Mouse (Mus musculus) CH12.LX (cell line): ENCODE results near the gene Htra3. TPM values are rescaled to one million over a fixed set of nuclear protein-coding genes. Genes with fewer than 3 reads are reported as not detected.

ENCODE experiments used
- DNase-seq: peaks from one replicate; pipeline ENCODE4 v3.0.0-alpha.2; 2013; ENCODE audit errors: extremely low read depth
- H3K27ac ChIP-seq: 2 replicates; pipeline ENCODE4 v1.5.1; 2012; ENCODE audit warnings: low read depth, mild to moderate bottlenecking, control low read depth, moderate library complexity; ENCODE audit not compliant: insufficient read depth
- H3K27me3 ChIP-seq: replicated peaks from 2 replicates; pipeline ENCODE3; 2012; ENCODE audit warnings: inconsistent platforms
- H3K36me3 ChIP-seq, 2 experiments: replicated peaks in 1 of 2; 2 replicates each; pipeline versions ENCODE3 to v1.6.1; 2012; ENCODE audit warnings: inconsistent platforms in 1 of 2, low read length in 1 of 2, mild to moderate bottlenecking in 1 of 2, mixed read lengths in 1 of 2, moderate library complexity in 1 of 2; ENCODE audit not compliant: control insufficient read depth in 1 of 2, insufficient read depth in 1 of 2
- H3K4me1 ChIP-seq, 2 experiments: 2 replicates each; pipeline ENCODE4 v1.6.1; 2012; ENCODE audit warnings: inconsistent platforms in 1 of 2, moderate library complexity in 1 of 2; ENCODE audit not compliant: insufficient read depth in 2 of 2, control insufficient read depth in 1 of 2
- H3K4me2 ChIP-seq: 2 replicates; pipeline ENCODE4 v1.6.1; 2012; ENCODE audit warnings: low read depth, mild to moderate bottlenecking, control low read depth; ENCODE audit not compliant: poor library complexity, insufficient read depth, severe bottlenecking
- H3K4me3 ChIP-seq, 3 experiments: fragments of 150-350 bp in 1 of 3; sonication (generic) in 1 of 3; replicated peaks in 1 of 3; 2 replicates each; pipeline versions ENCODE3 to v1.5.1; 2011 to 2012; ENCODE audit warnings: low read depth in 2 of 3, low read length in 2 of 3, mild to moderate bottlenecking in 2 of 3, moderate library complexity in 2 of 3, control low read depth in 1 of 3, improper control_type of control experiment in 1 of 3, inconsistent platforms in 1 of 3, mixed read lengths in 1 of 3; ENCODE audit not compliant: poor library complexity in 1 of 3
- H3K79me2 ChIP-seq: replicated peaks from 2 replicates; pipeline ENCODE4 v1.6.1; 2012; ENCODE audit warnings: mild to moderate bottlenecking, moderate library complexity; ENCODE audit not compliant: control insufficient read depth, poor library complexity, insufficient read depth, severe bottlenecking; ENCODE audit errors: extremely low read depth
- H3K9ac ChIP-seq: 2 replicates; pipeline ENCODE4 v1.6.1; 2012; ENCODE audit warnings: low read depth, mild to moderate bottlenecking, control low read depth, moderate library complexity; ENCODE audit not compliant: insufficient read depth
- H3K9me3 ChIP-seq: replicated peaks from 2 replicates; pipeline ENCODE3; 2012; ENCODE audit warnings: low read length, inconsistent platforms, mixed read lengths
- BHLHE40 ChIP-seq: IDR thresholded peaks from 2 replicates; pipeline ENCODE4 v1.6.1; 2011; ENCODE audit warnings: mild to moderate bottlenecking, low read depth, low read length, improper control_type of control experiment
- CHD1 ChIP-seq: IDR thresholded peaks from 2 replicates; pipeline ENCODE4 v1.6.1; 2012; ENCODE audit warnings: low read depth, low read length, improper control_type of control experiment, inconsistent platforms
- CTCF ChIP-seq, 2 experiments: IDR thresholded peaks in 1 of 2; conservative IDR thresholded peaks in 1 of 2; 2 replicates each; pipeline ENCODE4 v1.5.1; 2011 to 2012; ENCODE audit warnings: low read depth in 2 of 2, low read length in 2 of 2, improper control_type of control experiment in 1 of 2, inconsistent platforms in 1 of 2, mild to moderate bottlenecking in 1 of 2, moderate library complexity in 1 of 2
- ETS1 ChIP-seq: conservative IDR thresholded peaks from 2 replicates; pipeline ENCODE4 v1.6.1; 2012; ENCODE audit warnings: low read depth, mild to moderate bottlenecking, inconsistent platforms, low read length, improper control_type of control experiment, moderate library complexity
- IRF4 ChIP-seq: IDR thresholded peaks from 2 replicates; pipeline ENCODE4 v1.6.1; 2014; ENCODE audit warnings: low read depth, mild to moderate bottlenecking, inconsistent platforms, low read length, improper control_type of control experiment
- RAD21 ChIP-seq: IDR thresholded peaks from 2 replicates; pipeline ENCODE4 v1.6.1; 2011; ENCODE audit warnings: low read depth, mild to moderate bottlenecking, low read length, improper control_type of control experiment, moderate library complexity
- TBP ChIP-seq: conservative IDR thresholded peaks from 2 replicates; pipeline ENCODE4 v1.6.1; 2011; ENCODE audit warnings: low read depth, low read length, improper control_type of control experiment
- ZMIZ1 ChIP-seq: IDR thresholded peaks from 2 replicates; pipeline ENCODE4 v1.6.1; 2012; ENCODE audit warnings: low read depth, mild to moderate bottlenecking, inconsistent platforms, low read length, improper control_type of control experiment
- ZNF384 ChIP-seq: IDR thresholded peaks from 2 replicates; pipeline ENCODE4 v1.6.1; 2012; ENCODE audit warnings: low read depth, low read length, improper control_type of control experiment, inconsistent platforms
- dilution Hi-C: fragments of 300-500 bp; cut with MboI; formaldehyde crosslinking; loops from 2 replicates; pipeline ENCODE4 v1.14.3; 2020; ENCODE audit warnings: low sequenced_read_pairs; ENCODE audit not compliant: extremely low pct_unique_long_range_greater_than_20kb, extremely low pct_ligation_motif_present
- in situ Hi-C: fragments of 300-500 bp; cut with MboI; formaldehyde crosslinking; loops from 3 replicates; pipeline ENCODE4 v1.14.3; 2019; ENCODE audit warnings: low sequenced_read_pairs, low pct_ligation_motif_present, low pct_unique_long_range_greater_than_20kb, mixed read lengths
- polyA plus RNA-seq: library from polyadenylated mRNA; unstranded; fragments of >175 nt; gene quantifications from 2 replicates; pipeline ENCODE4 v1.2.1, GENCODE M21; 2012; ENCODE audit warnings: low read depth; ENCODE audit not compliant: insufficient read length
- total RNA-seq, 2 experiments: library from RNA; depleted of rRNA; stranded (reverse); fragments of 300-350 nt in 1 of 2; fragments of >200 nt in 1 of 2; gene quantifications; 2 replicates each; pipeline ENCODE4 v1.2.3; 2012 to 2014

Gene Htra3
- total and polyA plus RNA-seq, 3 experiments = not detected

DNA sequence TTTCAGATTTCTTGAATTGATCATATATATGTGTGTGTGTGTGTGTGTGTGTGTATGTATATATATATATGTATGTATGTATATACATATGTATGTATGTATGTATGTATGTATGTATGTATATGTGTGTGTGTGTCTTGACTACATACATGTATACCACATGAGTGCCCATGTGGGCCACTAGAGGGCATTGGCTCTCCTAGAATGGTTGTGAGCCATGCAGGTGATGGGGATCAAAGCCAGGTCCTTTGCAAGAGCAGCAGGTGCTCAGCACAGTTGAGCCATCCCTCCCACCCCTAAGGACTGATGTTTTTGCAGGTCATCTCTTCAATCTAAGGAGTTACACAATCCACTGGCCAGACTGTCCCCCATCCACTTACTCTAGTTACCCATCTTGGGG is 50.2 kb downstream of the Htra3 start:
- no peak for DNase-seq
- Histone ChIP-seq H3K27me3 (peaks cover 17% of the 10 kb centered on the region), H3K4me1 (no peaks in the 10 kb centered on the region), H3K79me2 (no peaks in the 10 kb centered on the region), H3K4me2 (no peak overlapping the region), H3K9ac (no peak overlapping the region), H3K36me3 (no peaks in the 10 kb centered on the region), H3K27ac (no peak overlapping the region), H3K4me3 (no peak overlapping the region), H3K9me3 (no peaks in the 10 kb centered on the region)
- TF ChIP-seq ETS1 (no peak), RAD21 (peak; percentile 38), ZNF384 (no peak), CTCF (conservative IDR thresholded peaks at IDR 0.05 in 1 of 2, IDR thresholded peaks at IDR 0.05 in 1 of 2; ENCODE audit: low read depth in 2 of 2, low read length in 2 of 2) (peak in 1 of 2 experiments; percentile 52; a peak in 2 of 4 replicates)
- dilution Hi-C loops (no loop called here), in situ Hi-C loops (no loop called here)

DNA sequence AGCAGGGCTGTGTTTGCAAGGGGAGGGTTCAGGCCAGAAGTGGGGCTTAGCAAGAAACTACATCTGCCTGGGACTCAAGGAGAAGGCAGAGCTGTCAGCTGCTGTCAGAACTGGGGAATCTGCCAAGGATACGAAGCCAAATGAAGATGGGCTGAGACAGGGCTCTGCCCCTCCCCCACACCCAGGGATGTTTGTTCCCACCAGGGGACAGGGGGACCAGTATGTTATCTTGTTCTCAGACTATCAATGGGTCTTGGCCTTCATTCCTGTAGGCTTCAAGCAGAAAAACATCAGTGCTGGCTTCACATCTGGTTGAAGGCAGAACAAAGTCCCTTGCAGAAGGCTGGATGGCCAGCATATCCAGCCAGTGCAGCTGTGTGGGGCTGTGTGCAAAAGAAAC is 50.9 kb downstream of the Htra3 start:
- no peaks in the 10 kb centered on the region for H3K9me3 ChIP-seq
- in situ Hi-C loops = no loop called here
- no peak for TF ChIP-seq ZMIZ1
- TF ChIP-seq CHD1 = no peak
- TF ChIP-seq TBP = no peak
- no peak for TF ChIP-seq IRF4

DNA sequence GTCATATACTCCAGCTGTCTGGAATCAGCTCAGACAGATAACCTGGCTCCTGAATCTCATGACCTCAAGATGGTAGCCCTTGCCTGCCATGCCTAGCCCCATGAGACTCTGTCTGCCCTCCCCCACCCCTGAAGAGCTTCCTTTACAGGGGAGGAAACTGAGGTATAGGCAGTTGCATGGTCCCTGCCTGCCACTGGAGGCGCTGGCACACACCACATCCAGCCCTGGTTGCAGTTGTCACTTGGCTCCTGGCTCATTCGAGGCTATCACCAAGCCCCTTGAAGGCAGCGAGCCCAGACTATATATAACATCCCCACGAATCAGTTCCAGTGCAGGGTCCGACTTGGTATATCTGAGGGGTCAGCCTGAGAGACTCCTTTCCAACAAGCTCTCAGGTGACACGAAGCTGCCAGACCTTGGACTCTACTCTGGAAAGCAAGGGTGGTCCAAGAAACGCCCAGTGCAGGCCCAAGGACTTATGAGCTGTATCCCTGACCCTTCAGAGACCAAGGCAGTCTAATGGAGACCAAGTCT is 52.2 kb downstream of the Htra3 start:
- Histone ChIP-seq H3K4me2 (no peak overlapping the region), H3K27me3 (peaks cover 7% of the 10 kb centered on the region), H3K9me3 (no peaks in the 10 kb centered on the region), H3K79me2 (no peaks in the 10 kb centered on the region), H3K4me1 (peaks cover 0 to under 1% of the 10 kb centered on the region in 2 experiments; a peak in 1 of 4 replicates), H3K36me3 (no peaks in the 10 kb centered on the region), H3K27ac (no peak overlapping the region), H3K4me3 (no peak overlapping the region), H3K9ac (no peak overlapping the region)
- DNase-seq = no peak
- dilution Hi-C loops (no loop called here), in situ Hi-C loops (no loop called here)
- TF ChIP-seq RAD21 (peak; percentile 33), CTCF (conservative IDR thresholded peaks at IDR 0.05 in 1 of 2, IDR thresholded peaks at IDR 0.05 in 1 of 2; ENCODE audit: low read depth in 2 of 2, low read length in 2 of 2) (peak; percentile 16 to 60; a peak in 3 of 4 replicates), BHLHE40 (no peak)

More for the DNA sequence above, 50.9 kb downstream of the Htra3 start:
- dilution Hi-C loops = no loop called here
- DNase-seq = no peak
- Histone ChIP-seq H3K4me1 (no peaks in the 10 kb centered on the region), H3K4me2 (no peak overlapping the region), H3K36me3 (no peaks in the 10 kb centered on the region), H3K9ac (no peak overlapping the region), H3K79me2 (no peaks in the 10 kb centered on the region), H3K4me3 (no peak overlapping the region), H3K27ac (no peak overlapping the region), H3K27me3 (peaks cover 16% of the 10 kb centered on the region)
